Mouse (Mus musculus) small intestine, adult 10 weeks (tissue): ENCODE results near the gene Tas2r119. TPM values are rescaled to one million over a fixed set of nuclear protein-coding genes. Genes with fewer than 3 reads are reported as not detected.

Source experiments
- polyA plus RNA-seq: library from polyadenylated mRNA; stranded (reverse); fragments of 350-450 nt; fragmentation: Illumina TruSeq; extraction: RNeasy Lipid Tissue Mini Kit (QIAGEN cat#74804); gene quantifications from one replicate; pipeline ENCODE4 v1.2.3, GENCODE M21; 2014; ENCODE audit warnings: low replicate concordance

The Tas2r119 gene
- polyA plus RNA-seq: not detected

DNA sequence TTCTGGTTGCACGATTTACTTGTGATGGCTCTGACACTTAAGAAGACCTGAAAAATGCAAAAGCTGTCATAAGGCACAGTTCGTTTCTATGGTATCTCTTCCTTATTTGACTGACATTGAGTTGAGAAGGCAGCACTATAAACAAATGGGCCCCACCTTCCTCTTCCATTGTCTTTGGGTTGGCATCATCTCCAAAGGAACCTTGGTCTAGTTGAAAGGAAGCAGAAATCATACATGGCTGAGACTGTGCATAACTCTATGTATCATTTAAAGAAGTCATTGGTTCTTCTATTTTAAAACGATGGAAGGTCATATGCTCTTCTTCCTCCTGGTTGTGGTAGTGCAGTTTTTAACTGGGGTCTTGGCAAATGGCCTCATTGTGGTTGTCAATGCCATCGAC, at the start of gene Tas2r119:
Gene Tas2r119, plus strand, starts transcription at position 301 of the 400 bp plus-strand sequence.

Other genes with a start within 250 kb of the Tas2r119 start
- gene Sema5a, start 67.5 kb downstream of the Tas2r119 start, polyA plus RNA-seq: 23.0 TPM